Mouse (Mus musculus) activated CD4-positive, CD25-positive, alpha-beta regulatory T cell (primary cell): Measurements from ENCODE around the gene Elmod3. TPM values are rescaled to one million over a fixed set of nuclear protein-coding genes. Genes with fewer than 3 reads are reported as not detected.

Source experiments
- polyA plus RNA-seq, 2 experiments: library from polyadenylated mRNA; unstranded; fragments of 100-300 nt; shearing (Covaris generic); gene quantifications; one replicate each; pipeline ENCODE4 v1.2.1; 2017

The Elmod3 gene
- 10 to 100 TPM; 14.1 to 22.7 TPM for polyA plus RNA-seq

GRCm38 (mm10) chr6:72597956-72598753, at the start of gene Elmod3, which contains the start of gene Retsat:
Elmod3 (minus strand) TSS chr6:72598413.
Retsat (plus strand) TSS chr6:72598475.

GRCm38 (mm10) chr6:72616643-72617288, 18.6 kb upstream of the Elmod3 start, which contains the start of gene Tgoln1:
Tgoln1 (minus strand) TSS chr6:72617000.

GRCm38 (mm10) chr6:72544283-72544987, 53.8 kb downstream of the Elmod3 start, which contains the start of gene Capg:
Capg (plus strand) TSS chr6:72544391.

GRCm38 (mm10) chr6:72521607-72522006, 76.6 kb downstream of the Elmod3 start, which contains the start of gene Sh2d6:
Sh2d6 (minus strand) TSS chr6:72521707.

Other genes starting within 250 kb of the Elmod3 start
- 1 to 10 TPM in 1 of 2 experiments, under 1 TPM in 1; 0.14 to 1.0 TPM for gene Tmem150a, start 243.0 kb downstream of the Elmod3 start, polyA plus RNA-seq
- 100 to 1,000 TPM; 133 to 139 TPM for gene Rnf181, start 231.5 kb downstream of the Elmod3 start, polyA plus RNA-seq
- 10 to 100 TPM; 30.4 to 79.8 TPM for gene Vamp5, start 217.9 kb downstream of the Elmod3 start, polyA plus RNA-seq
- 100 to 1,000 TPM; 258 to 387 TPM for gene Vamp8, start 207.7 kb downstream of the Elmod3 start, polyA plus RNA-seq
- 10 to 100 TPM in 1 of 2 experiments, 1 to 10 TPM in 1; 8.2 to 11.6 TPM for gene Ggcx, start 184.1 kb downstream of the Elmod3 start, polyA plus RNA-seq
- 100 to 1,000 TPM; 232 to 345 TPM for gene Mat2a, start 158.9 kb downstream of the Elmod3 start, polyA plus RNA-seq
- gene Sh2d6, start 76.7 kb downstream of the Elmod3 start, polyA plus RNA-seq, result not detected
- gene Capg, start 54.0 kb downstream of the Elmod3 start, polyA plus RNA-seq, result 1,000 to 10,000 TPM in 1 of 2 experiments, 100 to 1,000 TPM in 1; 341 to 1,155 TPM
- gene Retsat, start 62 bp upstream of the Elmod3 start, polyA plus RNA-seq, result 1 to 10 TPM; 2.5 to 8.3 TPM
- gene Tgoln1, start 18.6 kb upstream of the Elmod3 start, polyA plus RNA-seq, result 10 to 100 TPM; 92.4 to 95.9 TPM
- gene Tcf7l1, start 190.8 kb upstream of the Elmod3 start, polyA plus RNA-seq, result 10 to 100 TPM in 1 of 2 experiments, 1 to 10 TPM in 1; 2.0 to 10.7 TPM